Mouse (Mus musculus) bone marrow, adult 2 months (tissue): Measurements from ENCODE around the gene Mettl17.

Experiments
- CTCF ChIP-seq: fragments of 200-500 bp; IDR thresholded peaks from 2 replicates; pipeline ENCODE4 v1.5.1; 2011; ENCODE audit warnings: low read length, control low read depth; ENCODE audit not compliant: control insufficient read depth, insufficient read depth
- POLR2A ChIP-seq: fragments of 200-500 bp; IDR thresholded peaks from 2 replicates; pipeline ENCODE4 v1.6.1; 2011; ENCODE audit warnings: low read depth, mild to moderate bottlenecking, control low read depth, low read length, borderline replicate concordance; ENCODE audit not compliant: control insufficient read depth

DNA sequence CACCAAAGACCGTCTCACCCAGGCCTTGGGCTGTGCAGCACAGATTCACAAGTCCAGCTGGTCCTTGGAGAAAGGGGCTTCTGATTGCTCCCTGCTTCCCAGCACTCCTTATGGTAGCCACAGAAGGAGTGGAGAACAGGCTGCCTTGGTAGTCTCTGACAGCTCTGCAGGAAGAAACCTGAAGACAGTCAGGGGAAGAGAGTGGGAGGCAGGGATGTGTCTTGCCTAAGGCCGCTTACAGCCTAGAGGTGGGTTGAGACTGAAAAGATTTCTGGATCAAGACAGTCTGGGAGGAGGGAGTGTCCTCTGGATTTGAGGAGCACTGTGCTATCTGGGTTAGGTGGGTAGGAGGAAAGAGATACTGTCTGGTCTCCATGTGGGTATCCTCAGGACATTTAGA lies 38.3 kb downstream of the Mettl17 start:
- no peak for TF ChIP-seq POLR2A
- TF ChIP-seq CTCF: no peak
